Mouse (Mus musculus) kidney, embryonic 15.5 days (tissue): ENCODE results near the gene Tff3. TPM values are rescaled to one million over a fixed set of nuclear protein-coding genes. Genes with fewer than 3 reads are reported as not detected.

Experiments
- ATAC-seq: fragments of 200-750 bp; cut with Nextera tagmentation; replicated peaks from 2 replicates; pipeline ENCODE4 v1.8.0; 2017; ENCODE audit warnings: moderate TSS enrichment; ENCODE audit not compliant: low FRiP score
- H3K27ac ChIP-seq: fragments of 300-500 bp; sonication (generic); 2 replicates; pipeline ENCODE4 v1.5.1; 2015; ENCODE audit warnings: mild to moderate bottlenecking, inconsistent platforms
- H3K27me3 ChIP-seq: fragments of 300-500 bp; sonication (generic); 2 replicates; pipeline ENCODE4 v1.6.1; 2015; ENCODE audit warnings: inconsistent platforms
- H3K36me3 ChIP-seq: fragments of 300-500 bp; sonication (generic); 2 replicates; pipeline ENCODE4 v1.6.1; 2015; ENCODE audit warnings: inconsistent platforms
- H3K4me1 ChIP-seq: fragments of 300-500 bp; sonication (generic); 2 replicates; pipeline ENCODE4 v1.6.1; 2015; ENCODE audit warnings: inconsistent platforms
- H3K4me2 ChIP-seq: fragments of 300-500 bp; sonication (generic); 2 replicates; pipeline ENCODE4 v1.6.1; 2015; ENCODE audit warnings: moderate library complexity, mild to moderate bottlenecking, inconsistent platforms
- H3K4me3 ChIP-seq: fragments of 300-500 bp; sonication (generic); replicated peaks from 2 replicates; pipeline ENCODE4 v1.5.1; 2015; ENCODE audit warnings: mild to moderate bottlenecking, inconsistent platforms
- H3K9ac ChIP-seq: fragments of 300-500 bp; sonication (generic); 2 replicates; pipeline ENCODE4 v1.6.1; 2015; ENCODE audit warnings: mild to moderate bottlenecking, inconsistent platforms
- H3K9me3 ChIP-seq: fragments of 300-500 bp; sonication (generic); replicated peaks from 2 replicates; pipeline ENCODE4 v1.6.1; 2016; ENCODE audit warnings: inconsistent platforms
- WGBS: fragments of 180-500 bp; shearing (Covaris S2); methylation state at CpG from one replicate; pipeline ENCODE4 v1.1.7; 2015; ENCODE audit warnings: mixed read lengths; 5-methylcytosine and 5-hydroxymethylcytosine counted together
- polyA plus RNA-seq: library from polyadenylated mRNA; unstranded; fragments of >200 nt; fragmentation: Nextera tagmentation; extraction: Ambion mirVana; gene quantifications from 2 replicates; pipeline ENCODE4 v1.2.1, GENCODE M21; 2015

Gene Tff3
- 1.4 and 49.7 TPM in 2 replicates for polyA plus RNA-seq

GRCm38 (mm10) chr17:31129452-31129851, at the start of gene Tff3:
TSS of gene Tff3 (minus strand) at chr17:31129646.
- H3K4me3 ChIP-seq = no peak within 1 kb of the TSS
- no peak for ATAC-seq
- no peak within 1 kb of the TSS for H3K27ac ChIP-seq
- no peaks in the 10 kb centered on the region for H3K36me3 ChIP-seq
- peaks cover 9% of the 10 kb centered on the region; the same call in 1 of the 2 replicates for H3K4me1 ChIP-seq
- no peaks in the 10 kb centered on the region for H3K27me3 ChIP-seq
- 10% methylated on average over 2 of the region's 2 CpGs for WGBS
- H3K4me2 ChIP-seq = no peak within 1 kb of the TSS
- no peaks in the 10 kb centered on the region for H3K9me3 ChIP-seq
- H3K9ac ChIP-seq = no peak within 1 kb of the TSS

- ATAC-seq = no peak
- WGBS = 92% methylated on average over 4 of the region's 4 CpGs
Measured at GRCm38 (mm10) chr17:31176321-31176720, 46.9 kb upstream of the Tff3 start.

GRCm38 (mm10) chr17:31169796-31170195, 40.4 kb upstream of the Tff3 start:
- Histone ChIP-seq H3K4me2 (no peak overlapping the region), H3K27ac (no peak overlapping the region), H3K4me1 (no peaks in the 10 kb centered on the region), H3K4me3 (no peak overlapping the region), H3K27me3 (no peaks in the 10 kb centered on the region), H3K36me3 (no peaks in the 10 kb centered on the region), H3K9me3 (no peaks in the 10 kb centered on the region), H3K9ac (no peak overlapping the region)
- 84% methylated on average over 5 of the region's 5 CpGs for WGBS
- ATAC-seq = no peak

More at GRCm38 (mm10) chr17:31176321-31176720, 46.9 kb upstream of the Tff3 start:
- Histone ChIP-seq H3K27ac (no peak overlapping the region), H3K27me3 (no peaks in the 10 kb centered on the region), H3K9me3 (no peaks in the 10 kb centered on the region), H3K36me3 (no peaks in the 10 kb centered on the region), H3K4me2 (no peak overlapping the region), H3K4me1 (no peaks in the 10 kb centered on the region), H3K4me3 (no peak overlapping the region), H3K9ac (no peak overlapping the region)

- H3K4me2 ChIP-seq = no peak within 1 kb of the TSS
- H3K4me1 ChIP-seq = no peaks in the 10 kb centered on the region
- H3K36me3 ChIP-seq = no peaks in the 10 kb centered on the region
- H3K27ac ChIP-seq = no peak within 1 kb of the TSS
- no peak within 1 kb of the TSS for H3K4me3 ChIP-seq
- H3K27me3 ChIP-seq = no peaks in the 10 kb centered on the region
- ATAC-seq = no peak
- H3K9ac ChIP-seq = no peak within 1 kb of the TSS
- no peaks in the 10 kb centered on the region for H3K9me3 ChIP-seq
- 84% methylated on average over 6 of the region's 6 CpGs for WGBS
Measured at GRCm38 (mm10) chr17:31165127-31165526, 35.7 kb upstream of the Tff3 start, which contains the start of gene Tff1. TSS of gene Tff1 (minus strand) at chr17:31165277.

GRCm38 (mm10) chr17:31163821-31164220, 34.4 kb upstream of the Tff3 start:
- Histone ChIP-seq H3K27me3 (no peaks in the 10 kb centered on the region), H3K9ac (no peak overlapping the region), H3K4me1 (no peaks in the 10 kb centered on the region), H3K4me3 (no peak overlapping the region), H3K9me3 (no peaks in the 10 kb centered on the region), H3K4me2 (no peak overlapping the region), H3K27ac (no peak overlapping the region), H3K36me3 (no peaks in the 10 kb centered on the region)
- 71% methylated on average over 2 of the region's 2 CpGs for WGBS
- no peak for ATAC-seq

GRCm38 (mm10) chr17:31162607-31163006, 33.2 kb upstream of the Tff3 start:
- H3K27ac ChIP-seq = no peak overlapping the region
- WGBS = 82% methylated on average over 12 of the region's 12 CpGs
- H3K4me2 ChIP-seq = no peak overlapping the region

GRCm38 (mm10) chr17:31160291-31160690, 30.8 kb upstream of the Tff3 start:
- Histone ChIP-seq H3K4me1 (no peaks in the 10 kb centered on the region), H3K9me3 (no peaks in the 10 kb centered on the region), H3K9ac (no peak overlapping the region), H3K36me3 (no peaks in the 10 kb centered on the region), H3K27ac (no peak overlapping the region), H3K4me2 (no peak overlapping the region), H3K27me3 (no peaks in the 10 kb centered on the region), H3K4me3 (no peak overlapping the region)
- 68% methylated on average over 4 of the region's 4 CpGs for WGBS
- no peak for ATAC-seq

More at GRCm38 (mm10) chr17:31162607-31163006, 33.2 kb upstream of the Tff3 start:
- Histone ChIP-seq H3K27me3 (no peaks in the 10 kb centered on the region), H3K36me3 (no peaks in the 10 kb centered on the region), H3K4me1 (no peaks in the 10 kb centered on the region), H3K4me3 (no peak overlapping the region), H3K9me3 (no peaks in the 10 kb centered on the region), H3K9ac (no peak overlapping the region)
- no peak for ATAC-seq

GRCm38 (mm10) chr17:31157921-31158320, 28.5 kb upstream of the Tff3 start:
- H3K4me3 ChIP-seq = no peak overlapping the region
- no peak overlapping the region for H3K9ac ChIP-seq
- H3K4me1 ChIP-seq = peaks cover 5% of the 10 kb centered on the region; the same call in 1 of the 2 replicates
- no peak for ATAC-seq
- no peak overlapping the region for H3K27ac ChIP-seq
- H3K9me3 ChIP-seq = no peaks in the 10 kb centered on the region
- H3K36me3 ChIP-seq = no peaks in the 10 kb centered on the region
- H3K4me2 ChIP-seq = no peak overlapping the region
- 80% methylated on average over 6 of the region's 6 CpGs for WGBS
- no peaks in the 10 kb centered on the region for H3K27me3 ChIP-seq

- no peaks in the 10 kb centered on the region for H3K27me3 ChIP-seq
- H3K9me3 ChIP-seq = no peaks in the 10 kb centered on the region
- 69% methylated on average over 8 of the region's 8 CpGs for WGBS
- H3K4me1 ChIP-seq = peaks cover 14% of the 10 kb centered on the region; the same call in 1 of the 2 replicates
- H3K9ac ChIP-seq = no peak overlapping the region
- H3K4me3 ChIP-seq = no peak overlapping the region
- H3K27ac ChIP-seq = no peak overlapping the region
- no peak for ATAC-seq
- no peak overlapping the region for H3K4me2 ChIP-seq
- H3K36me3 ChIP-seq = no peaks in the 10 kb centered on the region
Measured at GRCm38 (mm10) chr17:31153785-31154184, 24.3 kb upstream of the Tff3 start.

- Histone ChIP-seq H3K4me3 (no peak overlapping the region), H3K4me1 (peaks cover 14% of the 10 kb centered on the region; the same call in 1 of the 2 replicates), H3K4me2 (peak overlapping the region; percentile 19; the same call in 1 of the 2 replicates), H3K27ac (peak overlapping the region; percentile 66), H3K27me3 (no peaks in the 10 kb centered on the region), H3K36me3 (no peaks in the 10 kb centered on the region), H3K9ac (no peak overlapping the region), H3K9me3 (no peaks in the 10 kb centered on the region)
- WGBS = 71% methylated on average over 9 of the region's 9 CpGs
- ATAC-seq = no peak
Measured at GRCm38 (mm10) chr17:31152966-31153499, 23.6 kb upstream of the Tff3 start.

- peaks cover 14% of the 10 kb centered on the region; the same call in 1 of the 2 replicates for H3K4me1 ChIP-seq
- H3K4me2 ChIP-seq = peak overlapping the region; percentile 19; the same call in 1 of the 2 replicates
- WGBS = 53% methylated on average over 5 of the region's 5 CpGs
- no peaks in the 10 kb centered on the region for H3K9me3 ChIP-seq
- peak; percentile 43; the same call in 1 of the 2 replicates for ATAC-seq
- peak overlapping the region; percentile 66 for H3K27ac ChIP-seq
- no peak overlapping the region for H3K4me3 ChIP-seq
- H3K9ac ChIP-seq = no peak overlapping the region
- H3K36me3 ChIP-seq = no peaks in the 10 kb centered on the region
- H3K27me3 ChIP-seq = no peaks in the 10 kb centered on the region
Measured at GRCm38 (mm10) chr17:31152512-31152911, 23.1 kb upstream of the Tff3 start.

GRCm38 (mm10) chr17:31145998-31146397, 16.6 kb upstream of the Tff3 start:
- Histone ChIP-seq H3K4me1 (0 out of 2 replicates have a peak, but pooled peaks cover 4% of the 10 kb centered on the region), H3K4me3 (no peak overlapping the region), H3K36me3 (no peaks in the 10 kb centered on the region), H3K4me2 (no peak overlapping the region), H3K27me3 (no peaks in the 10 kb centered on the region), H3K9me3 (no peaks in the 10 kb centered on the region), H3K9ac (no peak overlapping the region), H3K27ac (no peak overlapping the region)
- WGBS = 82% methylated on average over 9 of the region's 9 CpGs
- ATAC-seq = no peak
